Mouse (Mus musculus): ENCODE results near the gene Tmem258.

DNA sequence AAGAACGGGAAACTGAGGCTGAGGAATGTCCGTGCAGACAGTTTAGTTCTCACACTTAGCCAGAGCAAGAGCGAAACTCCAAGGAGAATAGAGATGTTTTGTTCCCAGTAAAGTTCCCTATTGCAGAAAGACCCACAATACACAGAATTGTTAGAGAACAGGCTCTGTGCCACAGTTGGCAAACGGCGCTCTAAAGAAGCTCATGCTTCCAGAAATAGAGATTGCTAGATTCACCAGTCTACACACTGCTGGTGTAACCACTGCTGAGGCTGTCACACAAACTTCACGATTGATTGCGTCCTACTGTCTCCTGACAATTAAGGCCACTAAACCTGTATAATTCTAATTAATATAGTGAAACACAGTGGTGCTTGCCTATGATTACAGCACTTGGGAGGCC is 22.6 kb upstream of the Tmem258 start:
- TF ChIP-seq POLR2A (IDR thresholded peaks at IDR 0.05; ENCODE audit: insufficient read length, low read depth) = no peak
- no peak for TF ChIP-seq TCF12 (IDR thresholded peaks at IDR 0.05; ENCODE audit: insufficient read depth, poor library complexity, severe bottlenecking)
- no peak for TF ChIP-seq TCF3 (IDR thresholded peaks at IDR 0.05; ENCODE audit: insufficient read length, low read depth)
- no peak for TF ChIP-seq USF1 (IDR thresholded peaks at IDR 0.05; ENCODE audit: low read depth)
